In genomic region chr9:70855868-70856267, GRCm38 (mm10) we compare ENCODE assay signal across 11 mouse cellular contexts.
DNase-seq lines count a peak whose midpoint lies in the region; ATAC-seq and TF ChIP-seq lines count a peak whose summit lies in the region.
"Had no signal": no experiment of that assay in that cellular context is flagged by ENCODE, and none has a peak within 500 bp of the region (broad histone marks: within the 10 kb centered on the region; RNA-seq: fewer than 3 reads in every experiment).

No protein-coding gene starts in this region.

- H3K36me3 ChIP-seq in midbrain, postnatal 0 days (ENCODE audit: insufficient read depth, low read length) = no peaks in the 10 kb centered on the region
- no peaks in the 10 kb centered on the region for H3K36me3 ChIP-seq in midbrain, embryonic 10.5 days

- H3K4me2 ChIP-seq in midbrain, postnatal 0 days (ENCODE audit: low read depth, low read length, poor library complexity, severe bottlenecking) = no peak overlapping the region

- no peak for TF ChIP-seq CTCF in midbrain, postnatal 0 days (IDR thresholded peaks at IDR 0.05)

- 71% methylated on average over 6 of the region's 6 CpGs for WGBS in midbrain, postnatal 0 days
- WGBS in midbrain, embryonic 10.5 days = 89% methylated on average over 6 of the region's 6 CpGs

- no peaks in the 10 kb centered on the region for H3K4me1 ChIP-seq in midbrain, postnatal 0 days (ENCODE audit: insufficient read depth, low read length)
- no peaks in the 10 kb centered on the region for H3K4me1 ChIP-seq in midbrain, embryonic 10.5 days

- no peaks in the 10 kb centered on the region for H3K9me3 ChIP-seq in midbrain, postnatal 0 days (ENCODE audit: low read length)
- no peaks in the 10 kb centered on the region for H3K9me3 ChIP-seq in midbrain, embryonic 10.5 days (replicated peaks)

- no peak overlapping the region for H3K9ac ChIP-seq in midbrain, postnatal 0 days (replicated peaks; ENCODE audit: low read length, poor library complexity, severe bottlenecking)

- no peak overlapping the region for H3K27ac ChIP-seq in midbrain, postnatal 0 days (ENCODE audit: low read depth, low read length)
- no peak overlapping the region for H3K27ac ChIP-seq in midbrain, embryonic 10.5 days (replicated peaks)
- H3K27ac ChIP-seq: left cerebral cortex, adult 2 months had no signal

- no peak for ATAC-seq in midbrain, postnatal 0 days (ENCODE audit: low FRiP score)

- no peak overlapping the region for H3K4me3 ChIP-seq in midbrain, postnatal 0 days (ENCODE audit: low read depth, low read length)
- no peak overlapping the region for H3K4me3 ChIP-seq in midbrain, embryonic 10.5 days
- H3K4me3 ChIP-seq: left cerebral cortex, adult 2 months; myocyte had no signal

- intact Hi-C loops in heart, postnatal 10 days (cut with DNase I) = no loop called here

- peak; percentile 62 to 63 for DNase-seq in heart, adult 18-20 months
- no peak for DNase-seq in heart, adult 8-10 months (ENCODE audit: low spot score)
- DNase-seq in midbrain, postnatal 0 days (ENCODE audit: low spot score) = peak; percentile 65
- no peak for DNase-seq in midbrain, embryonic 10.5 days (ENCODE audit: low spot score)
- DNase-seq in heart, postnatal 10 days = peak; percentile 73 to 75
- DNase-seq in spleen, postnatal 4 days (ENCODE audit: low spot score in 2 of 2) = peak; percentile 68 to 77
- no peak for DNase-seq in kidney, postnatal 25 days
- no peak for DNase-seq in adrenal gland, adult 8-10 months
- DNase-seq: gastrocnemius, postnatal 36 days had no signal

- no peaks in the 10 kb centered on the region for H3K27me3 ChIP-seq in midbrain, postnatal 0 days (ENCODE audit: insufficient read depth, low read length)
- H3K27me3 ChIP-seq in midbrain, embryonic 10.5 days (ENCODE audit: low read depth, poor library complexity, severe bottlenecking) = no peaks in the 10 kb centered on the region

Comparison
In these comparisons a context has a peak if more than half of its experiments do, and no peak if none do; other contexts are left out.
1. DNase-seq: peak in heart, adult 18-20 months (2 of 2), midbrain, postnatal 0 days (single experiment), heart, postnatal 10 days (2 of 2) and spleen, postnatal 4 days (2 of 2); none in heart, adult 8-10 months (single experiment), midbrain, embryonic 10.5 days (single experiment), kidney, postnatal 25 days (0 of 2) and adrenal gland, adult 8-10 months (single experiment).